Mouse (Mus musculus) cerebellum, postnatal 10 days (tissue): Measurements from ENCODE around the gene Tgfb1i1.

ENCODE experiments used
- DNase-seq, 2 experiments: peaks; one replicate each; pipeline ENCODE4 v3.0.0; 2021; ENCODE audit warnings: mixed read lengths in 2 of 2

Gene Tgfb1i1

GRCm38 (mm10) chr7:128246496-128247391 is at the start of gene Tgfb1i1:
Gene Tgfb1i1, plus strand, starts transcription at chr7:128246812.
- DNase-seq = peak; percentile 60 to 63

GRCm38 (mm10) chr7:128201607-128202006 is 45.0 kb upstream of the Tgfb1i1 start:
- no peak for DNase-seq

- no peak for DNase-seq
Measured at GRCm38 (mm10) chr7:128203071-128203470, 43.5 kb upstream of the Tgfb1i1 start.

- DNase-seq = no peak
Measured at GRCm38 (mm10) chr7:128204179-128204578, 42.4 kb upstream of the Tgfb1i1 start.

GRCm38 (mm10) chr7:128205695-128206094 is 40.9 kb upstream of the Tgfb1i1 start:
- no peak for DNase-seq

GRCm38 (mm10) chr7:128206152-128206551 is 40.5 kb upstream of the Tgfb1i1 start, which contains the start of gene Cox6a2:
Gene Cox6a2, minus strand, starts transcription at chr7:128206387.
- DNase-seq = peak in 1 of 2 experiments; percentile 13

GRCm38 (mm10) chr7:128208187-128208586 is 38.4 kb upstream of the Tgfb1i1 start:
- DNase-seq = peak; percentile 80 to 86

- DNase-seq = no peak
Measured at GRCm38 (mm10) chr7:128209826-128210225, 36.8 kb upstream of the Tgfb1i1 start.

- no peak for DNase-seq
Measured at GRCm38 (mm10) chr7:128219952-128220351, 26.7 kb upstream of the Tgfb1i1 start.

GRCm38 (mm10) chr7:128220936-128221335 is 25.7 kb upstream of the Tgfb1i1 start:
- no peak for DNase-seq

- no peak for DNase-seq
Measured at GRCm38 (mm10) chr7:128231741-128232140, 14.9 kb upstream of the Tgfb1i1 start.

- no peak for DNase-seq
Measured at GRCm38 (mm10) chr7:128234796-128235195, 11.8 kb upstream of the Tgfb1i1 start.

GRCm38 (mm10) chr7:128235481-128235880 is 11.1 kb upstream of the Tgfb1i1 start:
- DNase-seq = no peak

GRCm38 (mm10) chr7:128236426-128236825 is 10.2 kb upstream of the Tgfb1i1 start:
- peak; percentile 14 to 22 for DNase-seq

- DNase-seq = peak; percentile 93 to 95
Measured at GRCm38 (mm10) chr7:128236856-128237592, 9.6 kb upstream of the Tgfb1i1 start, which contains the start of gene Armc5. Gene Armc5, plus strand, starts transcription at chr7:128237342.

GRCm38 (mm10) chr7:128237593-128237926 is 9.1 kb upstream of the Tgfb1i1 start:
- no peak for DNase-seq

- peak; percentile 100 for DNase-seq
Measured at GRCm38 (mm10) chr7:128237927-128238778, 8.5 kb upstream of the Tgfb1i1 start, which contains the start of gene 9130023H24Rik. Gene 9130023H24Rik, minus strand, starts transcription at chr7:128238031.

- DNase-seq = peak; percentile 34 to 61
Measured at GRCm38 (mm10) chr7:128238991-128239390, 7.6 kb upstream of the Tgfb1i1 start.

GRCm38 (mm10) chr7:128240131-128240784 is 6.4 kb upstream of the Tgfb1i1 start:
- peak; percentile 43 to 67 for DNase-seq

GRCm38 (mm10) chr7:128242331-128242730 is 4.3 kb upstream of the Tgfb1i1 start:
- DNase-seq = no peak

GRCm38 (mm10) chr7:128243921-128244320 is 2.7 kb upstream of the Tgfb1i1 start:
- DNase-seq = no peak
